Mouse (Mus musculus) liver, embryonic 14.5 days (tissue): Measurements from ENCODE around the gene Kxd1. TPM values are rescaled to one million over a fixed set of nuclear protein-coding genes. Genes with fewer than 3 reads are reported as not detected.

ENCODE experiments used
- ATAC-seq: fragments of 200-750 bp; cut with Nextera tagmentation; 2 replicates; pipeline ENCODE4 v1.8.0; 2017; ENCODE audit warnings: moderate number of reproducible peaks, mild to moderate bottlenecking, moderate library complexity; ENCODE audit not compliant: insufficient read depth
- DNase-seq, 3 experiments: peaks; one replicate each; pipeline ENCODE4 v3.0.0-alpha.2; 2012 to 2013; ENCODE audit warnings: low read depth in 3 of 3, low spot score in 3 of 3
- H3K27ac ChIP-seq: fragments of 300-500 bp; sonication (generic); 2 replicates; pipeline ENCODE4 v1.5.1; 2014; ENCODE audit warnings: moderate library complexity, mild to moderate bottlenecking, control low read depth, inconsistent platforms
- H3K27me3 ChIP-seq: fragments of 300-500 bp; sonication (generic); 2 replicates; pipeline ENCODE4 v1.6.1; 2014; ENCODE audit warnings: mild to moderate bottlenecking, low read length, moderate library complexity; ENCODE audit not compliant: control insufficient read depth, insufficient read depth
- H3K36me3 ChIP-seq: fragments of 300-500 bp; sonication (generic); replicated peaks from 2 replicates; pipeline ENCODE4 v1.6.1; 2014; ENCODE audit warnings: low read depth; ENCODE audit not compliant: control insufficient read depth, insufficient read depth
- H3K4me1 ChIP-seq, 2 experiments: fragments of 200-500 bp in 1 of 2; fragments of 300-500 bp in 1 of 2; sonication (generic) in 1 of 2; replicated peaks; 2 replicates each; pipeline ENCODE4 v1.6.1; 2012 to 2014; ENCODE audit warnings: antibody characterized with exemption in 1 of 2, inconsistent platforms in 1 of 2, low read length in 1 of 2; ENCODE audit not compliant: control insufficient read depth in 2 of 2, insufficient read depth in 2 of 2
- H3K4me2 ChIP-seq: fragments of 300-500 bp; sonication (generic); 2 replicates; pipeline ENCODE4 v1.6.1; 2014; ENCODE audit warnings: low read depth, mild to moderate bottlenecking, control low read depth, moderate library complexity
- H3K4me3 ChIP-seq, 2 experiments: fragments of 200-500 bp in 1 of 2; fragments of 300-500 bp in 1 of 2; sonication (generic) in 1 of 2; 2 replicates each; pipeline ENCODE4 v1.5.1; 2012 to 2014; ENCODE audit warnings: low read depth in 2 of 2, low read length in 2 of 2, mild to moderate bottlenecking in 2 of 2, control low read depth in 1 of 2, inconsistent platforms in 1 of 2, moderate library complexity in 1 of 2; ENCODE audit not compliant: insufficient read depth in 1 of 2
- H3K9ac ChIP-seq: fragments of 300-500 bp; sonication (generic); replicated peaks from 2 replicates; pipeline ENCODE4 v1.6.1; 2014; ENCODE audit warnings: mild to moderate bottlenecking, control low read depth, moderate library complexity
- H3K9me3 ChIP-seq: fragments of 300-500 bp; sonication (generic); 2 replicates; pipeline ENCODE4 v1.6.1; 2016; ENCODE audit warnings: low read length, mixed read lengths; ENCODE audit not compliant: control insufficient read depth
- CTCF ChIP-seq: IDR thresholded peaks from 2 replicates; pipeline ENCODE4 v1.5.1; 2016; ENCODE audit warnings: antibody characterized with exemption, low read depth, control low read depth
- EP300 ChIP-seq: IDR thresholded peaks from 2 replicates; pipeline ENCODE4 v1.6.1; 2016; ENCODE audit warnings: antibody characterized with exemption, low read depth
- WGBS: fragments of 180-500 bp; shearing (Covaris S2); extraction: QIAGEN DNeasy Blood & Tissue Kit; methylation state at CpG from one replicate; pipeline ENCODE4 v1.1.7; 2014; ENCODE audit not compliant: insufficient replicate concordance; 5-methylcytosine and 5-hydroxymethylcytosine counted together
- polyA plus RNA-seq, 2 experiments: library from polyadenylated mRNA; depleted of rRNA in 1 of 2; stranded (reverse) in 1 of 2; unstranded in 1 of 2; fragments of >200 nt; fragmentation: Nextera tagmentation in 1 of 2; extraction: Ambion mirVana in 1 of 2; gene quantifications; 2 replicates each; pipeline versions ENCODE4 v1.2.1 to v1.2.3; 2012 to 2014

The Kxd1 gene
- polyA plus RNA-seq, 2 experiments: 28.9 to 32.6 TPM

GRCm38 (mm10) chr8:70570360-70570759, 42.6 kb upstream of the Kxd1 start:
- Histone ChIP-seq H3K36me3 (no peaks in the 10 kb centered on the region; the same call in 1 of the 2 replicates), H3K4me2 (no peak overlapping the region), H3K4me3 (no peak overlapping the region), H3K27me3 (no peaks in the 10 kb centered on the region), H3K4me1 (peaks cover 3 to 11% of the 10 kb centered on the region in 2 experiments; a peak in 3 of 4 replicates), H3K9ac (no peak overlapping the region), H3K27ac (no peak overlapping the region), H3K9me3 (no peaks in the 10 kb centered on the region)
- DNase-seq (no peak), ATAC-seq (no peak; the same call in 1 of the 2 replicates)
- TF ChIP-seq CTCF (no peak), EP300 (no peak)

GRCm38 (mm10) chr8:70565561-70565960, 37.8 kb upstream of the Kxd1 start:
- Histone ChIP-seq H3K27ac (no peak overlapping the region), H3K27me3 (no peaks in the 10 kb centered on the region), H3K4me2 (no peak overlapping the region), H3K9ac (no peak overlapping the region), H3K36me3 (no peaks in the 10 kb centered on the region), H3K9me3 (no peaks in the 10 kb centered on the region), H3K4me3 (no peak overlapping the region), H3K4me1 (peaks cover 17 to 35% of the 10 kb centered on the region in 2 experiments)
- ATAC-seq (no peak), DNase-seq (no peak)
- WGBS: 17% methylated on average over 3 of the region's 3 CpGs
- TF ChIP-seq EP300: no peak
- no peak for TF ChIP-seq CTCF

DNA sequence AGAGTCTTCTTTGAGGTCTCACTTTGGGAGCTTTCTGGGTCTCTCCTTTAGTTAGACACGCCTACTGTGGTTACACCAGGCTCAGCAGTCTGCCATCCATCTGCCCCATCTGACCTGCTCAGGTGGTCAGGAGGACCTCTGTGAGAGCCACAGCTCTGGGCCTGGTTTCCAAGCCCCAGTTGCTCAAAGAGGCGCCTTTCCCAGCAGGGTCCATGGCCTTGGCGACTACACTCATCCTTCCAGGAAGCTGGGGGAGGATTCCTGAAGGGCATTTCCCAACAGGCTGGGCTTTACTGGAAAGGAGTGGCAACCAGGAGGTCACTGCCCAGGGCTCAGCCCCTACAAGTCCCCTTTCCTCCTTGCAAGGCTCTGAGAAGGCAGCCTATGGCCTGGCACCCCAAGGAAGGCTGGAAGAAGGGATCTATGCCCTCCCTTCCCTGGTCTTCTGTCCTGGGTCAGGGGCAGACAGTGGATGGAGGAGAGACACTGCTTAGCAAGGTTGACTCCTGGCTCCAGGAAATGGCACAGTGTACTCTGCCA, 37.0 kb upstream of the Kxd1 start:
- Histone ChIP-seq H3K4me3 (no peak overlapping the region), H3K9me3 (no peaks in the 10 kb centered on the region), H3K27ac (no peak overlapping the region), H3K27me3 (no peaks in the 10 kb centered on the region), H3K36me3 (no peaks in the 10 kb centered on the region), H3K4me1 (peaks cover 17 to 43% of the 10 kb centered on the region in 2 experiments), H3K4me2 (no peak overlapping the region), H3K9ac (no peak overlapping the region)
- TF ChIP-seq EP300: no peak
- no peak for TF ChIP-seq CTCF
- ATAC-seq (no peak), DNase-seq (no peak)
- WGBS: 45% methylated on average over 3 of the region's 3 CpGs

- Histone ChIP-seq H3K9ac (no peak overlapping the region), H3K4me2 (no peak overlapping the region), H3K36me3 (no peaks in the 10 kb centered on the region), H3K9me3 (no peaks in the 10 kb centered on the region), H3K27ac (no peak overlapping the region), H3K4me1 (peaks cover 17 to 45% of the 10 kb centered on the region in 2 experiments), H3K27me3 (no peaks in the 10 kb centered on the region), H3K4me3 (no peak overlapping the region)
- DNase-seq: no peak
- no peak for TF ChIP-seq EP300
- TF ChIP-seq CTCF: no peak
- WGBS: 67% methylated on average over 6 of the region's 6 CpGs
- no peak for ATAC-seq
These were observed 36.1 kb upstream of the Kxd1 start for GRCm38 (mm10) chr8:70563763-70564387.

- TF ChIP-seq CTCF: no peak
- no peak for TF ChIP-seq EP300
- peaks cover 19 to 55% of the 10 kb centered on the region in 2 experiments for H3K4me1 ChIP-seq
- H3K4me3 ChIP-seq: no peak overlapping the region
- H3K9ac ChIP-seq: no peak overlapping the region
- ATAC-seq (no peak), DNase-seq (no peak)
- H3K4me2 ChIP-seq: no peak overlapping the region
- no peaks in the 10 kb centered on the region for H3K36me3 ChIP-seq
- H3K27ac ChIP-seq: no peak overlapping the region
- H3K9me3 ChIP-seq: no peaks in the 10 kb centered on the region
- WGBS: 60% methylated on average over 3 of the region's 3 CpGs
- H3K27me3 ChIP-seq: no peaks in the 10 kb centered on the region
These were observed 35.0 kb upstream of the Kxd1 start for GRCm38 (mm10) chr8:70562802-70563201.
